Mouse (Mus musculus) mature B cell (primary cell): Measurements from ENCODE around the gene Washc1.
"Not testable (repeated sequence)": the region's sequence is repeated elsewhere in the genome, so short reads cannot be mapped to it uniquely, and the experiment has no call there.

Source experiments
- in situ Hi-C: fragments of 300-500 bp; cut with MboI; formaldehyde crosslinking; loops from 2 replicates; pipeline ENCODE4 v1.14.3; 2019

The Washc1 gene

DNA sequence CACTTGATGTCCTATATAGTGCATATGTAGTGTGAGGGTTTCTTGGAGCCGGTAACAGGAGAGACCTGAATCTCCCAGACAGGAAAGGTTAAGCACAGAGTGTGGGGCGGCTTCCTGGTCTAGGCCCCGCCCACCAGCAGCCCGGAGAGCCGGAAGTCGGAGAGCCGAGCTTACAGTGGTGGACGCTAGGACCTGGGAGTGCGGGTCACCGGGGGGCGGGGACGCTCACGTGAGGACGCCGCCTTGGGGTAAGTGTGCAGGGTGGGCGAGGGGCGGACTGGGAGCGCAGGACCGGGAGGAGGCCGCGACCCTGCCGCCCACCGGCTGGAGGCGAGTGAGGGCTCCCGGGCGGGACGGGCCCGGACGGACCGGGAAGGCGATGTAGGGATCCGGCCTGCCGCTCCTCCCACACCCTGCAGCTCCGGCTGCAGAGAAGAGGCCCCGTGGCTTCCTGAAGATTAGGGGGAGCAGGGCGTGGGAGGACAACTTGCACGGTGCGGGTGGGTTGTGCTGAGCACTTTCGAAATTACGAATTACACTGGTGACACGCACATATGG is at the start of gene Washc1:
TSS of gene Washc1 (plus strand) at position 144 of the 558 bp plus-strand sequence.
- in situ Hi-C loops = loop anchor here (25.0 kb wide), 1 partner anchor 499 kb away; the partner anchor contains the start of gene Vapa

GRCm38 (mm10) chr17:66065115-66065514 is 46.2 kb upstream of the Washc1 start:
- in situ Hi-C loops = no loop called here

DNA sequence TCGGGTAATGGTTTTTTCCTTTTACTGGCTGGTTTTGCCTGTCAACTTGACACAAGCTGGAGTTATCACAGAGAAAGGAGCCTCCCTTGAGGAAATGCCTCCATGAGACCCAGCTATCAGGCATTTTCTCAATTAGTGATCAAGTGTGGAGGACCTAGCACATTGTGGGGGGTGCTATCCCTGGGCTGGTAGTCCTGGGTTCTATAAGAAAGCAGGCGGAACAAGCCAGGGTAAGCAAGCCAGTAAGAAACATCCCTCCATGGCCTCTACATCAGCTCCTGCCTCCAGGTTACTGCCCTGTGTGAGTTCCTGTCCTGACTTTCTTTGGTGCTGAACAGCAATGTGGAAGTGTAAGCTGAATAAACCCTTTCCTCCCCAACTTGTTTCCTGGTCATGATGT is 42.3 kb upstream of the Washc1 start:
- in situ Hi-C loops = not testable (repeated sequence)

DNA sequence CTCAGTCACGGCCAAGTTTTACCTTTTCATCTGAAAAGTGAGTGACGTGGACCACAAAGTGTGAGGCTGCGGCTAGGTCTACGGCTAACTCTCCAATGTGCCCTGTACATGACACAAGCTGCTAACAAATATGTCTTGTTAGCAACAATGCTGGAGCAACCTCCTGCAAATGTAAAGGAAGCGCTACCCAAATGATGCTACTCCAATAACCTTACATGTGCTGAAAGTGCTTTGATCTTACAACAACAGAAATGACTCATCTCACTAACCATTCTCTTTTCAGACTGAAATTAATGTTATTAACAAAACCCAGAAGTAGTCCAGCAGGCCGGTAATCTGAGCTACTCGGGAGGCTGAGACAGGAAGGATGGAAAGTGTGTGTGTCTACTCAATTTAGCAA is 37.4 kb upstream of the Washc1 start:
- in situ Hi-C loops = no loop called here

GRCm38 (mm10) chr17:66075827-66076173 is 35.5 kb upstream of the Washc1 start:
- in situ Hi-C loops = no loop called here

- in situ Hi-C loops = no loop called here
Measured at GRCm38 (mm10) chr17:66076174-66076927, 35.0 kb upstream of the Washc1 start.

GRCm38 (mm10) chr17:66076934-66077333 is 34.4 kb upstream of the Washc1 start, which contains the start of gene Ankrd12:
Gene Ankrd12 (minus strand): TSS chr17:66077089.
- in situ Hi-C loops = no loop called here

DNA sequence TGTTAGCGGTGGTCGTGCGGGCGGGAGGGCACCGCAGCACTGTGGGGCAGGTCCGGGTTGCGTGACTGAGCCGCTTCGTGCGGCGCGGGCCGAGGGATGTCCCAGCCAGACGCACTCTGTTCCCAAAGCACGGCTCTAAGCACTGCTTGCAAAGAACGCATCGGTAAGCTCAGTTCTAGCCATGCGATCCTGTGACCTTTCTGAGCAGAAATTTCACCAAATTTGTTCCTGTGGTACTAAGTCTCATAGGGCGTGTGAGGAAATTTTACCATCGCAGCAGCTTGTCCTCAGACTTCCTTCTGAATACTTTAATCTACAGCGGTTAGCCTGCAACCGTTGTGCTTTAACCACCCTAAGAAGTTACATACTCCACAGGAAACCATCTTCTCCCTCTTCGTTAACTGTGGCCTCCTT is 33.9 kb upstream of the Washc1 start:
- in situ Hi-C loops = no loop called here

DNA sequence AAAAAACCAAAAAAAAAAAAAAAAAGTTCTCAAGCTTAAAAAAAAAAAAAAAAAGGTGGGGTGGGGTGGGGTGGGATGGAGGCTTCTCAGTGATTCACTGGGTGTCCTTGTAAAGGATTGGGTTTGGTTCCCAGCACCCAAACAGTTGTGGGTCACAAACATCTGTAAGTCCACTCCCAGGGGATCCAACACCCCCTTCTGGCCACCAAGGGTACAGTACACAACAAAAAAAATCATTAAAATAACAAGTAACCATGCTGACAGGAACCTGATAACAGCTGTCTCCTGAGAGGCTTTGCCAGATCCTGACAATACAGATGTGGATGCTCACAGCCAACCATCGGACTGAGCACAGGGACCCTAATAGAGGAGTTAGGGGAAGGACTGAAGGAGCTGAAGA is 26.9 kb upstream of the Washc1 start:
- in situ Hi-C loops = no loop called here

DNA sequence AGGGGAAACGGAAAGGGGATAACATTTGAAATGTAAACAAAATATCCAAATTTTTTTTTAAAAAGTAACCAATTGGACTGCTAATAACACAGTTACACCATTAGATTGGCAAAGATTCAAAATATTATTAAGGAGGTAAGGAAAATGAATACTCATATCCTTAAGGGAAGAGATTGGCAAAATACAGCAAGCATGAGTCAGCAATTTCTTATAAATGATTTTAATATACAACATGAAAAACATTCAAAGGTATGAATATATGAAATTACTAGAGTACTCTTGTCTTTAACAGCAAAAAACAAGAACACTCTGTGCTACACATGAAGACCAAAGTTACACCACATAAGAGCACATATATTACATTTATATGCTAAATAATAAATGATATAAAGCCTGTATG is 26.3 kb upstream of the Washc1 start:
- in situ Hi-C loops = no loop called here

- in situ Hi-C loops = no loop called here
Measured at GRCm38 (mm10) chr17:66090251-66090650, 21.1 kb upstream of the Washc1 start.

DNA sequence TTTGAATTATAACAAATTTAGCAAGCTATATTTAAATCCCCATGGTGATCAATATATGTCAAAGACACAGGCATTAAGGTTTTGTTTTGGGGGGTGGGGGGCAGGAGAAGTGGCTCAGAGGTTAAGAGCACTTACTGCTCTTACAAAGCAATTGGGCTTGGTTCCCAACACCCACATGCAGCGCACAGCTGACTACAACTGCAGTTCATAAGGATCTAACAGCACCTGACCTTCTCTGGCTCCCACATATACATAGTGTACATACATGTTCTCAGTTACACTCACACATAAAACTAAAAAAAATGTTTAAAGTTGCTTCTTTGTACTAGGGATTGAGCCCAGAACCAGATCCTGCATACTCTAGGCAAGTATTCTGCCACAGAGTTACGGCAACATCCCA is 20.0 kb upstream of the Washc1 start:
- in situ Hi-C loops = no loop called here

- in situ Hi-C loops = no loop called here
Measured at GRCm38 (mm10) chr17:66092065-66092464, 19.3 kb upstream of the Washc1 start.

DNA sequence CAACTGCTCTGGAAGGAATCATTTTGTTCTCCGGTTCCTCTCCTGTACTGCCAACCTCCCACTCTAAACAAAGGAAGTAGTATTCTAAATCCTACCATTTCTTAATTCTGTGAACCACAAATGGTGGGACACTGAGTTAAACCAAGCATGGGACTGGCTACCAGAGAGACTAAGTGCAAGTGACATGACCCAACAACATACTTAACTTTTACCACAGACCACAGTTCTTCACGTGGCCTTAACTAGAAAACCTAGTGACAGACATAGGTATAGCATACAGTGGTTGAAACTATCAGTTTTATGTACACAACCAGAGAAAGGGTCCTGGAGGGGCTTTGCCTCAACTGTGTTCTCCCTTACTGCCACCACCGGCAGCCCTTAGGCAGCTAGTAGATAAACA is 18.7 kb upstream of the Washc1 start:
- in situ Hi-C loops = no loop called here

DNA sequence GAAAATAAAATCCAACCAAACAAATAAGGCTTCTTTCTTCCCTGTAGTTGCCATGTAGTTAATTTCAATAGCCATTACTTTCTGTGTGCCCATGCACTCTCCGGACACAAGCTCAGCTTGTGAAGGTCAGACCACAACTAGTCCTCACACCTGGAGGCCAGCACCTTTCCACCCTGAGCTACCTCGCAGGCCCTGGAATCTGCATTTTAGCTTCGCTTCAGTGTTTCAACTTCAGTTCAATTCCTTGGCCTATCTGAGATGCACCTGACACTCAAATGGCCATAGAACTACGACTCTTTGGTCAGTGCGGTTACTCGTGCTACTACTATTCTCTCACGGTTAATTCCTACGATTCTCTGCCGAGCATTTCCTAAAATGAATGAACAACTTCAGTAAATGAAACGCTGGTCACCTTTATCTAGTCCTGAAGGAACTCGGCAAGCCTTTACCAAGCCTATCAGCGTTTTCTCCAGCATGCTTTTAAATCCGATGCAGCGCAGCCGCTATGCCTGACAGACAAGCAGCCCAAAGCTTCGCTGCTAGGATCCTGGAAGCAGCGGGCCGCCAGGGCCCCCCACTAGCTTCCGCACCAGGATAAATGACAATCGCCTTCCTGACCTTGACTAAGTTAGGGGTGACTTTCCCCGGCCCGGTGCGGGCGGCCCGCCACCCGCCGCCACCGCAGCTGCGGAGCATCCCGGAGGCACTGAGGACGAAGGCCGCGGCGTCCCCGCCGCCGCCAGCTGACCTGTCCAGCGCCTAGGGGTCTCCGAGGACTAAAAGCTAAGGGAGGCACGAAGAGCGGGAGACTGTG is 10.6 kb upstream of the Washc1 start:
- in situ Hi-C loops = loop anchor here (10.0 to 25.0 kb wide), 2 partner anchors 146 to 488 kb away; partner anchors contain the start of genes Twsg1 and Vapa

DNA sequence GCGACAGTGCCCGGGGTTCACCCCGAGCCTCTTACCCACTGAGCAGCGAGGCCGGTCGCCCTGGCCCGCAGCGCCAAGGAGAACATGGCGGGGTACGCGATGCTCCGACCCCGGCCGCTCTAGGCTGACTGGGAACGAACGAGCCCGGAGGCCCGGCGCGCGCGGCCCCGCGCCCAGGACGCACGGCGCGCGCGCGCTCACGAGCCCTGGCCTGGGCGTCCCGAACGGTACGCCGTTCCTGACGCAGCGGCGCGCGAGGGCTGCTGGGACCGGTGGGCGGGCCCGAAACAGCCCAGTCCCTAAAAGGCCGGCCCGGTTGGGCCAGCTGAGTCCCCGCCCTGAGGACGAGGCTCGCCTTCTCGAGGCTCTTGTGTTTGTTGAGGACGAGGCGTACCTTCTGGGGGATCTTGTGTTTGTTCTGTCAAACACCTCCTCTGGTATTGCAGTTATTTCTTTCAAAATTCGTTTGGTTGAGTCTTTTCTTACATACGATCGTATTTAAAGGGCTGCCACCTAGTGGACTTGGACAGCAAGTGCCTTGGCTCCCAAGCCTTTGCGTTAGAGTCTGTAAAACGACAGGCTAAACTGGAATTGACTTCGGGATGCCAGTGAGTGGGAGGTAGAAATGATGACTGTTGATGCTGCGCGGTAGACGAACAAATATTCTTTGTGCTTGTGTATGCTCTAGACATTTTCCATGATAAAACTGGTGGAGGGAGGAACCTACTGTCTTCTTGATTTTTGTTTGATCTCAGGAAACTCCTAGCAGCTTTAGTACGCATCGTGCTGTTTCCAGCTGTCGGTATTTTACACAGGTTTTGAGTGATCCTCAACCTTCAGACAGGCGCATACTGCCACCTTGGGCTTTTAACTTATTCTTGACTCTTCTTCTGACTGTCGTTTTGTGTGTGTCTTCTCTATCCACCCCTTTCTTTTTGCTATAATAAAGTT is 9.7 kb upstream of the Washc1 start, which contains the start of gene Ndufv2:
TSS of gene Ndufv2 (minus strand) at position 180 of the 951 bp plus-strand sequence.
- in situ Hi-C loops = loop anchor here (10.0 to 25.0 kb wide), 2 partner anchors 147 to 489 kb away; partner anchors contain the start of genes Twsg1 and Vapa

- in situ Hi-C loops = loop anchor here (10.0 to 25.0 kb wide), 2 partner anchors 149 to 492 kb away; partner anchors contain the start of genes Twsg1 and Vapa
Measured at GRCm38 (mm10) chr17:66104076-66104475, 7.3 kb upstream of the Washc1 start.

DNA sequence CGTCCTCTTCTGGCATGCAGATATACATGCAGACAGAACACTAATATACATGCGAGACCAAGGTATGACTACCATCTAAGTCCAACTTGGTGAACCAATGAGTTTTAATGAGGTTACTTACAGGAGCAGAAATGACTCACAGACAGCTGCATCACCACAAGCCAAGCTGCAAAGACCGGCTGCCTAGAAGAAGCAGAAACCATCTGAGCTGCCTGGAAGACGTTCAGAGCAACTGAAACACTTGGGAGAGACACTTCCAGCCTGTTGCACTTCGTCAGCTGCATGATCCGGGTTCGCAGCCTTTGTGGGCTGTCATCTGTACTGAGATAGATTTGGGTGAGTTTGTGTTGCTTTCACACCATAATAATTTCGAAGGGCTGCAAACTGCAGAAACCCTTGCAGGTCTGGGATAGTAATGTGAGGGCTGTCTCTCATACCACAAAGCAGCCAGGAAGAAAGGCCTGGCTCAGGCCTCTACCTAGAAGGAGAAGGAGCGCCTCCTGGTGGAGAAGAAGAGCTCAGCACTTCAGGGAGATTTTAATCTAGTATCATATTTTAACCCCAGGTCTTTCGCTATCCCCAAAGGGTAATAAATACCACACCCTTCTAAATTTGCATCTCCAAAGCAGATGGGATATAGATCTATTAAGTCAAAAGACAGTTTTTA is 4.6 kb upstream of the Washc1 start:
- in situ Hi-C loops = loop anchor here (10.0 to 25.0 kb wide), 2 partner anchors 152 to 494 kb away; partner anchors contain the start of genes Twsg1 and Vapa

GRCm38 (mm10) chr17:66107466-66107865 is 3.9 kb upstream of the Washc1 start:
- in situ Hi-C loops = loop anchor here (10.0 to 25.0 kb wide), 2 partner anchors 153 to 495 kb away; partner anchors contain the start of genes Twsg1 and Vapa

DNA sequence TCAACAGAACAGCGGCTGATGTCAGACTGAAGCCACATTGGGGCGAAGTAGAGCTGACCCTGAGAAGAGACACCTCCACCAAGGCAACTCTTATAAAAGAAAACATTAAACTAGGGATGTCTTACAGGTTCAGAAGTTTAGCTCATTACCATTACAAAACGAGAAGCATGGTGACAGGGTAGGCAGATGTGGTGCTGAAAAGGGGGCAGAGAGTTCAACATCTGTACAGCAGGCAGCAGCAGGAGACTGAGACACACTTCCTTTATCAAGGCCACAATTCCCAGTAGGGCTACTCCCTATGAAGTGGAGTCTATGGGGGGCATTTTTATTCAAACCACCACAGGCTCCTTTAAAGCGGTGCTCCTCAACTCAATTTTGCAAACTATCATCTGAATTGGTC is 3.1 kb upstream of the Washc1 start:
- in situ Hi-C loops = loop anchor here (10.0 to 25.0 kb wide), 2 partner anchors 153 to 496 kb away; partner anchors contain the start of genes Twsg1 and Vapa
